Mouse (Mus musculus): Measurements from ENCODE around the gene G430095P16Rik.

The G430095P16Rik gene

DNA sequence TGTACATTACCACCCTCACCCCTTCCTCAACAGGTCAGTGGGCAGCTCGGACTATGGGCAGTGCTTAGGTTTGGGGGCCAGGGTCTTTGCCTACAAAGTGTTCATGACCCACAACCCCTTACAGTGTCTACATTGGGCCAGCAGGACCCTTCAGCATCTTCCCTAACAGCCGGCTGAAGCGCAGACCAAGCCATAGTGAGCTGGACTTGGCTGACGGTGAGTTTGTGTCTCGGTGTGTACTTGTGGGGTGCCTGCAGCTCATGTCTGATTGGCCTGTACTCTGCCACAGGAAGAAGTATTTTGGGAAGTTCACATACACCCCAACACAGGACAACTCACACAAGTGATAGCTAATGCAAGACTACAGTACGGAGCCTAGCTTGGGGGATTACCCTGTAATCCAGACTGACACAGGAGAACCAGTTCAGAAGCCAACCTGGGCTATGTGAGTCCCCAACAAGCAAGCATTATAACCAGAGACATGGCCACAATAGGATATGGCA lies 19.8 kb upstream of the G430095P16Rik start:
- no peak for DNase-seq (ENCODE audit: low spot score)

DNA sequence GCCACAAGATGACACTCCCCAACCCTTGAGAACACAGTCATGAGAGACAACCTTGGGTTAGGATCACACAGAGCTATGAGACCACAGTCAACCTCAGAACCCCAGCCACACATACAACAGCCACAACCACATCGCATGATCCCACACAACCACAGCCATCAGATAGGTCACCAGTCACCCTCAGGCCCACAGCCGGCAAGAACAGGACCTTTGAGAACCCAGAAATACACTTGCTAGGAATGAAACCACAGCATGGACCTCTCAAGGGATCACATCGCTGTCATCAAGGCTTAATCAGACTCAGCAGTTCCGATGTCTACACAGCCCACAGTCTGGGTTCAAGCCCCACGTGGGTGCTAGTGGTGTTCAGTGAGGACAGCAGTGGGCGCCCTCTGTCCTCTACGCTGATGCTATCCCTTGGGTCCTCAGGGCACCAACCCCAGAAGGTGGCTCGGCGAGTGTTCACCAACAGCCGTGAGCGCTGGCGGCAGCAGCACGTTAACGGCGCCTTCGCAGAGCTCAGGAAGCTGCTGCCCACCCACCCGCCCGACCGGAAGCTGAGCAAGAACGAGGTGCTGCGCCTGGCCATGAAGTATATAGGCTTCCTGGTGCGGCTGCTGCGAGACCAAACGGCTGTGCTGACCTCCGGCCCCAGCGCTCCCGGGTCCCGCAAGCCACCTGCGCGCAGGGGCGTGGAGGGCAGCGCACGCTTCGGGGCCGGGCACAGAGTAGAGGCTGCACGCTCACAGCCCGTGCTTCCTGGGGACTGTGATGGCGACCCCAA lies 19.1 kb upstream of the G430095P16Rik start:
- no peak for DNase-seq (ENCODE audit: low spot score)

DNA sequence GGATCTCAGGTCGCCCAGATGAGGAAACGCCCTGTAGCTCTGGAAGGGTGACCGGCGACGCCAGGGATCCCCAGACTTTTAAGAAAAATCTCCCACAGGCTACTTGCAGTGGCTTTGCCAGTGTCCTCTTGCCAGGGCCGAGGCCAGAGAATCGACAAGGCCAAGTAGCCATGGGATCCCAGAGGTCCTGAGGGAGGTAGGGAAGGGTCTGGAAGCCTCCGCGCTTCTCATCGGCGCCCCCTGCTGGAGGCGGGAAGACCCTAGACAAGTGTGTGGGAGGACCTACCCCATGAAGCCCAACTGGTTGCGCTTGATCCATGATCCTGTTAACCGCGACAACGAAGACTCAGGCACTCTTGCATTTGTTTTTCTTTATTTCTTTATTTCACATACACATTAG lies 18.5 kb upstream of the G430095P16Rik start:
- peak; percentile 90 for DNase-seq (ENCODE audit: low spot score)

DNA sequence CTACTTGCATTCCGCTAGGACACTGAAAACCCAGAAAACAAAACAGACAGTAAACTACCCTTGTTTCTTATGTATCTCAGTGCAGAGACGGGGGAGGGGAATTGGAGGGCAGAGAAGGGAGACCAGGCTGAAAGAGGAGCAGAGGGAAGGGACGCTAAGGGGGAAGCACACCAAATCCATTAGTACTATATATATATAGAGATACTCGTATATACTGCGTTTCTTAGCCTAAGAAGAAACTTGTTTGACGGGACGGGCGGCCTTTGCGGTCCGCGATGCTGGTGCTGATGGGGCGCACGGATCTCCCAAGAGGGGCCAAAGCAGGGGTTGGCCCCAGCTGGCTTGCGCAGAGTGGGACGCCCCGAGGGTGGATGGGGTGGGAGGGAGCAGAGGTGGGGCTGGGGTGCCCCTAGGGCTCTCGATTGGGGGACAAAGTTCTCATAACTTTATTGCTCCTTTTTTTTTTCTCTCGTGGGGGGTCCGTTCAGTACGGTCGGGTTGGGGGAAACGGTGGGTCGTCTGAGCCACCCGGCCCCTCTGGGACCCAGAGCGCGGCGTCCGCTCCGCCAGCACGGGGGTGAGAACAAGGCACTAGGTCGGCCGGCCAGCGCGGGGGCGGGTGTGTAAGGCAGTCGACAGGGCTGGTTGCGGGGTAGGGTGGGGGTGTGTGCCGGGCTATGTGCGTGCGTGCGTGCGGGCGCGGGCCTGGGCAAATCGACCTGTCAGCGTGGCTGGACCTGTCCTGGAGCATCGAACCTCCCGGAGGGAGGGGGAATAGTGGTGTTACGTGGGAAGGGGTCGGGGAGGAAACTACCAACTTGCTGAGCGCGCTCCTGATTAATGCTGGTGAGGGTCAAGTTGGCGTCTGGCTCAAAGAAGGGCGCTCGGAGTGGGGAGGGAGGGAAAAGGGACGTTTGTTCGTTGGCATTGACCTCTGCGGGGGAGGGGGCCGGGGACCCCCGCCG lies 17.7 kb upstream of the G430095P16Rik start:
- DNase-seq (ENCODE audit: low spot score) = peak; percentile 30

DNA sequence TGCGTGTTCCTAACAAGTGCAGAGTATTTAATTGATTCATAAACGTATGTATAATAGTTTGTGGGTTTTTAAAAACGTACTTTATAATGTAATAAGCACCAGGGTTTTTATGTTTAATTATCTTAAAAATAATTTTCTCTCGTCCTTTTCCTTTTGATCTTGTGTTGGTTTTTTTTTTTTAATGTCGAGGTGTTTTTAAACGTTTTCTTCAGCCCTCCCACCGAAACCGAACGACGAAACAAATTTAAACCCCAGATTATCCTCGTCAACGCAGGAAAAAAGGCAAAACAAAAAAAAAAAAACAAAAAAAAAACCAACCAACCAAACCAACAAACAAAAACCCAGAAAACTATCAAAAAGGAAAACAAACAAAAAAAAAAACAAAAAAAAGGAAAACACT lies 16.8 kb upstream of the G430095P16Rik start:
- no peak for DNase-seq (ENCODE audit: low spot score)

DNA sequence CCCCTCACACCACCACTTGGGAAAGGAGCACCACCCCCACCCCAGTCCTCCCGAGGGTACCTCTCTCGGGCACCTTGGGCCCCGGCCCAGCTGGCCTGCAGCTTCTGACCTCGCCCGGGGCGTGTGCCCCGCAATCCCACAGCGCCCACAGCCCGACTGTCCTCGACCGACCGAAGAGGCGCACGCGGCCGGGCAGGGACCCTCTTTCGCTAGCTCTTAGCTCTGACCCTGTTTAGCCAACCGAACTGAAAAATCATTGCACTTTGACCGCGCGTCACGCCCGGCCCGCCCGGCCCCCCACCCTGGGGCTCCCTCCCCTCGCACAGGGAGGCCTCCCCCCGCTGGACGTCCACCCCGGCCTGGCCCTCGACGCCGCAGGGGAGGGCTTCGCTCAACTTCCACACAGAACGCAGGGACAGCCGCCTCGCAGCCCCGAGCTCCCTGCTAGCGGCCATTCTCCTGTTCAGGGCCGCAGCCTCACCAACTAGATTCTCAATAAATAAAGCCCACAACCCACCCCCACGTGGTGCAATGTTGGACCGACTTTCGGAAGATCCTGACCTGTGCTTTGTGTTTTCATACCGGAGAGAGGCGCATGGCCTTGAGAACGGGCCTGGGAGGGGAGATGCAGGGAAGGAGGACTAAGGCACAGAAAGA lies 16.1 kb upstream of the G430095P16Rik start:
- peak; percentile 48 for DNase-seq (ENCODE audit: low spot score)

DNA sequence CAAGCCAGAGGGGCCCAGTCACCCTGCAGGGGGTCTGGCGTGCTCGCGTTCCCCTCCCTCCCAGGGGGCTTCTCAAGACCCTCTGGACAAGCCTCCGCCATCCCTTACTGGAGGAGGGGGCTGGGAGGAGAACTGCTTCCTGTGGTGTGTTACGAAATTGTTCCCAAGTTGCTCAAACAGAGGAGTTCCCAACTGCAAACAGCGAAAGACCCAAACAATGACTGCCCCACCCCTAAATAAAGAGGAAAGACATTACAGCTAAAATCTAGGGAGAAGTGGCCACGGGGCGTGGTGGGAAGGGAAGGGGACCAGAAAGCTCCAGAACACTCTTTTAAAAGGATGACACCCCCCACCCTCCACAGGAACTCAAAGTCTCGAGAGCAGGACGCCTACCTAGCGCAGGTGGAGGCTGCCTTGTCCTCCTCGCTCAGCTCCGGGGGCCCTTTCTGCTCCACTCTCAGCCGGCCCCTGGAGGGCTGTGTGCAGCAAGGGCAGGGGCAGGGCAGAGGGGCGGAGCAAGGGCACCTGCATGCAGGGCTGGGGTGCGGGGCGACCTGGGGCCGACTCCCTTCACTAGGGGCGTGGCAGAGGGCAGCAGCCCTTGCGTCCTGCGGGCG lies 15.4 kb upstream of the G430095P16Rik start:
- DNase-seq (ENCODE audit: low spot score) = no peak

DNA sequence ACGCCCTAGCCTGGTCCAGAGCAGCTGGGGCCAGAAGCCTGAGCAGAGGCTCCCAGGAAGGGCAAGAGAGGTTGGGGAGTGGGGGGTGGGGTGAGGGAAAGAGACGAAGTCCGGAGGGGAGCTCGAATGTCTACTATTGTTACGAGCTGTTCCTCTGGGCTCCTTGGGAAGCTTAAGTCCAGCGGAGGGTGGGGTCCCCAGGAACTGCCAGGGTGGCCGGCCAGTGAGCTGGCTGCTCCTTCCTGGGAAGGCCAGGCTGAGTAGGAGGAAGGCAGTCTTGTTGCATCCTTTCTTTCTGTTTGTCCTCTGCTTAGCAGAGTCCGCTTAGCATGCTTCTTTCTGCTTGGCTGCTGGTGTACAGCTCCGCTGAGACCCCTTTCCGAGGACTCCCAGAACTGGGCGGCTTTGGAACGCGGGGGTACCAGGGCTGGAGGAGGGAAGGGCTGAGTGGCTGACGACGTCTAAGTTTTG lies 14.7 kb upstream of the G430095P16Rik start:
- peak; percentile 31 for DNase-seq (ENCODE audit: low spot score)

DNA sequence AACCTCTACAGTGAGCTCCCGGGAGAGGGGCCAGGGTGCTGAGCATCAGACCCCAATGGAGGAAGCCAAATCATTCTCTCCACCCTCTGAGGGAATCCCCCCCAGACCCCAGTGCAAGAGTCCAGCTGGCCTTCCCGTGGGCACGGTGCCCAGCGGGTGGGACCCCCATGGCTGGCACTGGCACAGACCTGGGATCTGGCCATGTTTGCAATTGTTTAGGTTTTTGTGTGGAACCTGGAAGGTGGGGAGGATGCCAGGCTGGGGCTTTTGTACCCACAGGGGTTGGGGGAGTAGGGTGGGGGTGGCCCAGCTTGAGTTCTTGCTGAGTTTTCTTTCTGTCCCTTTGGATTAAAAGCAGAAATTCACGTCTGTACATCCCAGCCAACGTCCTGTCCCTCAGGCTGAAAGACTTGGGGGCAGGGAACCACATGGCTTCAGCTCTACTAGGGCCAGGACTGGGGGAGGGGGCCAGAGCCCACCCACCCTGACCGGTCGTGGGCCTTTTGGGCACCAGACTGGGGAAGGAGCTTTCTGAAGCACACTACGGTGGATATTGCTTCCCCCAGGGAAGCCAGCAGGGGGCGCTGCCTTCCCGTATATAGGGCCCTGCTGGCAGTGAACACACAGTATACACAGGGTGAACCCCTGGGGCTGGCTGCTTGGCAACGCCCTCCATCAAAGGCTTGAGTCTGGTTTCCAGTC lies 13.9 kb upstream of the G430095P16Rik start:
- peak; percentile 91 for DNase-seq (ENCODE audit: low spot score)

DNA sequence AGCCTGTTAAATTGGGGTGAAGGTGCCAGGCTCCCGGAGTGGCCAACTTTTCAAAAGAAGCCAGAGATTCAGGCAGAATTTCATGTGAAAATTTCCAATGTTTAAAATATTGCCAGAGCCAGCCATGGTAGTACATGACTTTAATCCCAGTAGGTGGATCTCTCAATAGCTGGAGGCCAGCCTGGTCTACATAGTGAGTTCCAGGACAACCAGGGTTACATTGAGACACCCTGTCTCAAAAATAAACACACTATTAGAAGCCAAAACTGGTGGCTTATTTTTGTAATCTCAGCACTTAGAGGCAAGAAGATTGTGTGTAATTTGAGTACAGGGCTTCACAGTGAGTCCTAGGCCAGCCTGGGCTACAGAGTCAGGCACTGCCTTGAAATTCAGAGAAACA lies 12.9 kb upstream of the G430095P16Rik start:
- DNase-seq (ENCODE audit: low spot score) = no peak

DNA sequence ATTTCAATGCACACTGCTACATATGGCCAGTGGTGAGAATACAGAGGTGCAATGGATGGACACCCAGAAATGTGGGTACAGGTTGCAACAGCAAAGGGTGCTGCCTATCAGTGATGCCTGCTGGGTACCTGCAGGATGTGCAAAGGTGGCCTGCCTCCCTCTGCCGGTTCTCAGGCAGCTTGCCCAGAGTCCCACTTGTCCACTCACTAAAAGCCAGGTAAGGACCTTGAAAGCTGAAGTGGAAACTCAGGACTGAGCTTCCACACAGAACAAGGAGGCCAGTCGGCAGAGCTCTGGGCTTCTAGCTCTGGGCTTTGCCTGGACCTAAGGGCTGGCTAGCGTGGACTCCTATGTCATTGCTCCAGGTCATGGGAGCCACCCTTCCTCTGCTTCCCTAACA lies 11.5 kb upstream of the G430095P16Rik start:
- DNase-seq (ENCODE audit: low spot score) = no peak

DNA sequence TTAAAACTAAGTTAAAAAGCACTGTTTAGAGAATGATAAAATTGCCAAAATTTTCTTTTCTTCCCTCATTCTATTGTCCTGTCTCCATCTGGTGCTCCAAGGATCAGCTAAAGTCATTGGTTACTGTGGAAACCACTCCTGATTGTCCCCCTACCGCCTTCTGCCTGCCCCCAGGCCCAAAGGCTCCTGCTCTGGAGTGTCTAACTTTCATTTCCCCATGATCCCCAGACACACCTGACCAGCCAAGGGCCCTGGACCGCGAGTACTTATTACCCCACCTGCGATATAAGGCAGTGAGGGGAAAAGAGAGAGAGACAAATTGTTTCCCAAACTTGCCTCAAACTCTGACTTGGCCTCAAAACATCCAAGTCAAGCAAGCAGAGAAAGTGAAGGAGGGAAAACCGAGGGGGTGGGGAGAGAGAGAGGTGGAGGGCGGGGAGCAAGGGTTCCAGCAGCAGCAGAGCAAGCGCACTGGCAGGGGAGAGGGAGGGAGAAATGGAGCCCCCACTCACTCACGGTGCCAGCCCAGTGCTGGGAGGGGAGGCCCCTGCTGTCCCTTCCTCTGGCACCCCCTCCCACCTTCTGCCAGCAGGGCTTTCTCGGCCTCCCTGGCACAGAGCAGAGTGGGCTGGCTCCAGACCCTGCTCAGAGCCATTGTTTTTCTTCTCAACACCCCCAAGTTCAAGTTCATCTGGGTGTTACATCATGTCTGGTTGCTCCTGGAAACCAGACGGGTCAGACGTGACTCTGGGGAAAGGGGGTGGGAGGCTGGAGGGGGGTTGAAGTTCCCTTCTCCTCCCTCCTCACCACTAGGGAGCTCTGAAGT lies 10.7 kb upstream of the G430095P16Rik start:
- DNase-seq (ENCODE audit: low spot score) = peak; percentile 46

DNA sequence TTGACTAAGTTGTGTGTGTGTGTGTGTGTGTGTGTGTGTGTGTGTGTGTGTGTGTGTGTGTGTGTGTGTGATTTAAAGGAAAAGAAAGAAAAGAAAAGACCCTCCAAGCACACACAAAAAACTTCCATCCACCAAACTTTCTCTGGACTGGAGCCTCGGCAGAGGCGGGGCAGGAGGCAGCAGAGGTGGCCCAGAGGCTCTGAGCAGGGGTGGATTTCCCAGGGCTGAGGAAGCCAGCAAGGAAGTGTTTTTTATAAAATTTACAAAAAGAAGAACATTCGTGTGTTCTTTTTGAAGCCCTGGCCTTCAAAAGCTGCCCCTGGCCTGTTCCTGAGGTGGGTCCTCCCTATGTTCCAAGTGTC lies 10.1 kb upstream of the G430095P16Rik start:
- DNase-seq (ENCODE audit: low spot score) = no peak

DNA sequence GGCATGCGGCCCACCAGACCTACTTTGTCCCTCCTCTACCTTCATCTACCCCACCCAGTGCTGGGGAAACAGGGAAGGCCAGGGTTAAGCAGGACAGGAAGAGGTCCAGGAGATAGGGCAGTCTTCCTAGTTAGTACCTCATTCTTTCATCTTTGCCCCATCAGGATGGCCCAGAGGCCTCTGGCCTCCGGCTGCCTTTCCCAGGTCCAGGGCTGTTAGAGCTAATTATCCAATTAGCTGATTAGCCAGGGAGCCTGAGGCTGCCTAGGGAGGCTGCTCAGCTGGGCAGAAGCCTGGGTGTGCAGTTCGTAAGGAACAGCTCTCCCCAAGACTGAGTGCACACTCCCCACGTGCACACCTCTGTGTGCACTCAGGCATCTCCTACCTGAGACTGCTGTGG lies 9.4 kb upstream of the G430095P16Rik start:
- DNase-seq (ENCODE audit: low spot score) = no peak

DNA sequence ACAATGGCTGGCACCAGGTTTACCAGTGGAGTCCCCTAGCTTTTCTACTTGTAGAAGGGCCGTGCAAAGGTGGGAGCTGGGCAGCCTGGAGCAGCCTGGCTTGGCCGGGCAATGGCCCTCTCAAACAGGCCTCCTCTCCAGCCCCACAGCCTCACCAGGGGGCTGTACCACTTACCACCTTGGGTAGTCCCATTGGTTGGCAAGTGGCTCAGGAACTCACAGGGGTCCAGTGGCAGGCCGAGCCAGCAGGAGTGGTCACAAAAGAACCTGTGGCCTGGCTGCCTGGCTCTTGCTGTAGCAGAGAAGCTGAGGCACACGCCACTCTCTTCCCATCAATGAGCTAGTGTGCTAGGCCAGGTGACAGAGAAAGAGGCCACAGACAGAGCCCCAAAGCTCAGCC lies 8.6 kb upstream of the G430095P16Rik start:
- DNase-seq (ENCODE audit: low spot score) = no peak

DNA sequence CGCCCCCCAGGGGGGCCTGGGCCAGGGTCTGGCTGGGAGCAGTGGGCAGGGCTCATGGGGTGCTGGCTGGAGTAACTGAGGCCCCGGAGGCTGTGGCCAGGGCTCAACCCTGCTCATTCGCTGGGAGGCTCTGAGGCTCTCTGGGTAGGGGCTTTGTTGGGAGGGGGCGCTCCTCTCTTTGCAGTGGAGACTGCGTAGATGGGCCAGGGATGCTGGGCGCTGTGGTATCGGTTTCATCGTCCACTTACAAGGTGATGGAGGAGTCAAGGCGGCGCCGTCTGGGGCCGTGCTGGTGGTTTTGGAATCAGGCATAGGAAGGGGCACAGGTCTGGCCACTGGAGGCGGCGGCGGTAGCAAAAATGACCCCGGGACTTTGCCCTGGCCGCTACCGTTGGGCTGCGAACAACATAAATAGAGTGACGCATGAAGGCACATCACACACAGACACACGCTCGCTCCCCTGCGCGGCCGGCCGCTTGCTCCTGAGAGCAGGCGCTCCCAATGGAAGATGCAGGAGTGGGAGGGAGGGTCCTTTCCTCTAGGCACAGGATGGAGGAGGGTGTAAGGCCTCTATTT lies 6.8 kb upstream of the G430095P16Rik start:
- DNase-seq (ENCODE audit: low spot score) = no peak

DNA sequence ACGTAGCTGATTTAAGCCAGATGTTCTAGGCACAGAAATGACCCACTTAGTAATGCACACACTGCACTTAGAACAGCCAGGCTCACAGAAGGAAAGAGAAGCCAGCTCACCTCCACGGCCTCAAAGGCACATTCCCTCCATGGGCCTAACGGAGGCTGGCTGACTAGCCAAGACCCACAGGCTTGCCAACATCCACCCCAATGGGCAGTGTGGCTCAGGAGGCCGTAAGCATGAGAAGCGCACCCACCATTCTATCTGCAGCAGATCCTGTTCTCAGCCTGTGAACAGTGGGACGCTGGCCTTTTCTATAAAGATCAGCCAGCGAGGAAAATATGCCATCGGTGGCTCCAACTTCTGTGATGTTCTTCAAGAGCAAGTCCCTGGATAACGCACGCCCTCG lies 6.0 kb upstream of the G430095P16Rik start:
- DNase-seq (ENCODE audit: low spot score) = no peak

DNA sequence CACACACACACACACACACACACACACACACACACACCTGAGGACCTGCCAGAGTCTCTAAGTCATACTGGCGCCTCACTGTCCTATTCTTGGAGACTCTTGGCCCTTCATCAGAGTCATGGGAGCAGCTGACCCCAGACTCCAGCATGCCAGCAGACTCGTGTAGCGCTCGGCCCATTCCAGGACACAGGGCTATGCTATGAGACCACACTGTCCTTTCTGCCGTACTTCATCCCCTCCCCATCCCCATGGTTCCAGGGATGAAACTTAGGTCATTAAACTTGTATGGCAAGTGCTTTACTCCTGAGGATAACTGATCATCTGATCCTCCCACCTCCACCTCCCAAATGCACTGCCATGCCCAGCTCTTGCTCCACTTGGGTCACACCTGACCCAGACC lies 4.3 kb upstream of the G430095P16Rik start:
- no peak for DNase-seq (ENCODE audit: low spot score)

DNA sequence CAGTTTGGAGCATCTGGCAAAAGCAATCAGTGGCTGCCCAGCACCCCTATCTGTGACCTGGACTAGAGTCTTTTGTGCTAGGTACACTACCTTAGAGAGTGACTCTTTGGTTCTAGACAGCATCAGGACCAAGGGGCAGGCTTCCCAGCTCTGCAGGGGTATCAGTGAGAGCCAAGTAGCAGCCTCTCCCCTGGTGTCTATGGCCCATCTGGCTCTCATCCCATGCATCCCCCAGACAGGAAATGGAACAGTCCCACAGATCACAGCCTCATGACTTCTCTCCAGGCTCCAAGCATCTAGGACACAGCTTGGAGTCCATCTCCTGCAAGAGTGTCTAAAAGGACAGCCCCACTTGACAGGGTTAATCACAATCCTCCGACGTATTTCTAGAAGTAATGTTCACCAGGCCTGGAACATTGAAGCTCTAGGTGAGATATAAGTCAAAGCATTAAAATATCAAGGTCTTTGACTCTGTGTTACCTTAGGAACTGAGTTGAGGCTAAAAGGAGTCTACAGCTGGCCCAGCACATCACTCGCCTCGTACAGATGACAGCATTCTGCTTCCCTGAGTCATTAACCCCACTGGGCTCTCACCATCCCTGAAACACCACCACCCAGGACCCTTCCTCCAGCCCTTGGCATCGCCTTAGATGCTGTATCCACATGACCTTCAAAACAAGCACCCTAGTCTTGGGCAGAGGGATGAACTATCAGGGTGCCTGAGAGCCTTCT lies 3.7 kb upstream of the G430095P16Rik start:
- DNase-seq (ENCODE audit: low spot score) = no peak

Data from embryo, embryonic 10 days (tissue).